Mouse (Mus musculus): ENCODE measurements around the gene Fam78b. TPM values are rescaled to one million over a fixed set of nuclear protein-coding genes. Genes with fewer than 3 reads are reported as not detected.

Gene Fam78b
- polyA plus RNA-seq, 1 experiment from 2014 or later = 0.45 TPM

DNA sequence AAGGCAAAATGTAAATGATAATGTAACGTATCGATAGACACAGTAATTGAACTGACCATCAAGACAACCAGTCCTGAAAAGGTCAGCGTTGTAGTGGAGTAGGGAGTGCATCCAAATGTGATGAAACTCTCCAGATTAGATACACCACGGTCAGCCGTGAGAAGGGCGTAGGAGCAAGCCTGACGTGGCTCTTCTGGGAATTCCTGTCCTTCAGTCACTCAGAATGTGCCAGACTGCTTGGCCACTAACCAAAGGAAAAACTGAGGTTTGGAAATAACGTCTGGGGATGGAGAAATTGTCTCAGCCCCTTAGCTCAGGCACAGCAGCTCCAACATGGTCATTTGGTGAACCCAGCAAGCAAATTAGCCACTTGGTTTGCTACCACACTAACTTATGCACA, 74.5 kb downstream of the Fam78b start:
- H3K9me3 ChIP-seq (replicated peaks; ENCODE audit: control insufficient read depth, low read length) = no peaks in the 10 kb centered on the region
- no peak overlapping the region for H3K4me3 ChIP-seq (replicated peaks; ENCODE audit: low read length)
- ATAC-seq (ENCODE audit: insufficient read depth, low FRiP score) = no peak
- 79% methylated on average over 8 of the region's 8 CpGs for WGBS
- no peak overlapping the region for H3K9ac ChIP-seq (ENCODE audit: low read length)
- H3K36me3 ChIP-seq (ENCODE audit: control insufficient read depth, insufficient read depth, low read length) = no peaks in the 10 kb centered on the region
- no peak overlapping the region for H3K27ac ChIP-seq (ENCODE audit: low read length)
- no peak overlapping the region for H3K4me2 ChIP-seq (ENCODE audit: low read depth, low read length)
- no peaks in the 10 kb centered on the region for H3K27me3 ChIP-seq (ENCODE audit: control insufficient read depth, insufficient read depth, low read length)
- H3K4me1 ChIP-seq (ENCODE audit: control insufficient read depth, insufficient read depth, low read length) = no peaks in the 10 kb centered on the region

DNA sequence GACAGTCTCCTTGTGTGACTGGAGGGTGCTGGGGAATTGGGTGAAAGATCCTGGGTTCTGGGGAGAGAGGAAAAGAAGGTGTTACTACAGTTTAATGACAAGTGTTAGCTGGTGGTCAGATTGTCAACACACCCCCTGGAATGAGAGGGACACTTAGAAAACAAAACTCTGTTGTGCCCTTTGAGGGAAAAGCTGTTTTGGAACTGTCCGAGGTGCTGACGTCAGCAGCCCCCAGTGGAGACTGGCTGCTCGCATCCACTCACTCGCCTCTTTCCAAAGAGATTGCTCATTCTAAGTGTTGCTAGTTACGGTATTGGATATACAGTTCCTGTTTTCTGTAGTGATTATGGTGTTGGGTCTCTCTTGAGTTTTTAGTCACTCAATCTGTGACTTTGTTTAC, 78.3 kb downstream of the Fam78b start:
- WGBS = 25% methylated on average over 5 of the region's 5 CpGs
- Histone ChIP-seq H3K4me2 (ENCODE audit: low read depth, low read length) (no peak overlapping the region), H3K4me3 (replicated peaks; ENCODE audit: low read length) (no peak overlapping the region), H3K36me3 (ENCODE audit: control insufficient read depth, insufficient read depth, low read length) (no peaks in the 10 kb centered on the region), H3K27me3 (ENCODE audit: control insufficient read depth, insufficient read depth, low read length) (no peaks in the 10 kb centered on the region), H3K9me3 (replicated peaks; ENCODE audit: control insufficient read depth, low read length) (no peaks in the 10 kb centered on the region), H3K27ac (ENCODE audit: low read length) (no peak overlapping the region), H3K4me1 (ENCODE audit: control insufficient read depth, insufficient read depth, low read length) (no peaks in the 10 kb centered on the region), H3K9ac (ENCODE audit: low read length) (no peak overlapping the region)
- no peak for ATAC-seq (ENCODE audit: insufficient read depth, low FRiP score)

DNA sequence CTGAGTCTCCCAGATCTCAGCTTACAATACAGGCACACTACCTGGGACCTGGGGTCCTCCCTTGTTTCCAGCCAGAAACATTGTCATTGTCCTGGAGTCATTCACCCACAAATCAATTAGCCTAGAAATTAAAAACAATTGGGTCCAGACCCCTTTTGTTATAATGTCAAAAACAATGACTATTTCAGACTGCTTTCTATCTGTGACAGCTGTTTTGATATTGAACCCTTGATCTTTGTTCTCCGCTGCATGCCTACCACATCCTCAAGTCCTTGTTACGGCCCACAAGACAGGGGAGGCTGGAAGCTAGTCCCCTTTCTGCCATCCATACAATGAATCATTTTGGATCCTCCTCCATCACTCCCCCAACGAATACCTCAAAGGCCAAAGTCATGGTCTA, 80.7 kb downstream of the Fam78b start:
- 69% methylated on average over 3 of the region's 3 CpGs for WGBS
- H3K27me3 ChIP-seq (ENCODE audit: control insufficient read depth, insufficient read depth, low read length) = no peaks in the 10 kb centered on the region
- no peak overlapping the region for H3K9ac ChIP-seq (ENCODE audit: low read length)
- H3K4me1 ChIP-seq (ENCODE audit: control insufficient read depth, insufficient read depth, low read length) = no peaks in the 10 kb centered on the region
- no peaks in the 10 kb centered on the region for H3K9me3 ChIP-seq (replicated peaks; ENCODE audit: control insufficient read depth, low read length)
- H3K4me2 ChIP-seq (ENCODE audit: low read depth, low read length) = no peak overlapping the region
- ATAC-seq (ENCODE audit: insufficient read depth, low FRiP score) = no peak
- no peaks in the 10 kb centered on the region for H3K36me3 ChIP-seq (ENCODE audit: control insufficient read depth, insufficient read depth, low read length)
- no peak overlapping the region for H3K4me3 ChIP-seq (replicated peaks; ENCODE audit: low read length)
- no peak overlapping the region for H3K27ac ChIP-seq (ENCODE audit: low read length)

DNA sequence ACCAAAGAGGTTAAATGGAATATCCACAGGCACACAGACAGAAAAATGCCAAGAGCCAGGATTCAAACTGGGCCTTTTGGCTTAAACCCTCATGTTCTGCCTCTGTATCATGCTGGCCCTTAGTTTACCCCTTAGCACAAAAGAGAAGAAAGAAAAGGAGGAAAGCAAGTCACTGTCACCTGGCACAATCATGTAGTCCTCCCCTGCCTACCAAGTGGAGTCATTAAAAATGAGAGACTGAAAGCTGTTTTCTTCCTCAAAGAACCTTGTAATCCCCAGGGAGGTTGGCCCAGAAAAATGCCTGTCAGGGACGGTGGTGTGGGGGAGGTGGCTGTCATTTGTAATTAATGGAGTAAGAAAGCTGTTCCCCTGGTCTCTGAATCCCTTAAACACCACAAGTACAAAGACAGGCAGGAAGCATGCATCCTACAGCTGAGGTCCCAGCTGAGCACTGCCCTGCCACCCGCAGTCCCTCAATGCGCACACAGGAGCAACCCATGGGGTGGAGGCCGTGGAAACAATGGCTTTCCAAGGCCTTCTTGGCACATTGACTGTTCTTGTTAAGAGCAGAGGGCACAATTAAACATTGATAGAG, 81.4 kb downstream of the Fam78b start:
- no peaks in the 10 kb centered on the region for H3K4me1 ChIP-seq (ENCODE audit: control insufficient read depth, insufficient read depth, low read length)
- H3K9ac ChIP-seq (ENCODE audit: low read length) = no peak overlapping the region
- no peak for ATAC-seq (ENCODE audit: insufficient read depth, low FRiP score)
- 34% methylated on average over 4 of the region's 4 CpGs for WGBS
- H3K9me3 ChIP-seq (replicated peaks; ENCODE audit: control insufficient read depth, low read length) = no peaks in the 10 kb centered on the region
- no peaks in the 10 kb centered on the region for H3K27me3 ChIP-seq (ENCODE audit: control insufficient read depth, insufficient read depth, low read length)
- no peak overlapping the region for H3K27ac ChIP-seq (ENCODE audit: low read length)
- no peak overlapping the region for H3K4me3 ChIP-seq (replicated peaks; ENCODE audit: low read length)
- no peaks in the 10 kb centered on the region for H3K36me3 ChIP-seq (ENCODE audit: control insufficient read depth, insufficient read depth, low read length)
- H3K4me2 ChIP-seq (ENCODE audit: low read depth, low read length) = no peak overlapping the region

DNA sequence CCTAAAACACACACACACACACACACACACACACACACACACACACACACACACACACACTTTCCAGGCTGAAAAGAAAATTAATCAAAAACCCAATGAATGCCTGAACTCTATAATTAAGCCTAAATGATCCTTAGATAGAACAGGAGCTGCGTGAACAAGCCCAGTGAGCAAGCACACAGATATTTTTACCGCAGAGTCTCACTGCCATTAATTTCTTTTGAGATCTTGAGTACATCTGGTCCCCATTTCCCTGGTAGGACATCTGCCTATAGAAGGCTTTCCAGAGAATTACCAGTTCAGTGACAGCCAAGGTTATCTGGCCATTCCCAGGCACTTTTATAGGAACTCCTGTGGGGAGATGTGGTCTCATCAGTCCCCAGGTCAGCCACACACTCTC, 82.0 kb downstream of the Fam78b start:
- no peak overlapping the region for H3K4me2 ChIP-seq (ENCODE audit: low read depth, low read length)
- H3K4me3 ChIP-seq (replicated peaks; ENCODE audit: low read length) = no peak overlapping the region
- no peaks in the 10 kb centered on the region for H3K27me3 ChIP-seq (ENCODE audit: control insufficient read depth, insufficient read depth, low read length)
- no peak overlapping the region for H3K9ac ChIP-seq (ENCODE audit: low read length)
- H3K27ac ChIP-seq (ENCODE audit: low read length) = no peak overlapping the region
- no peaks in the 10 kb centered on the region for H3K36me3 ChIP-seq (ENCODE audit: control insufficient read depth, insufficient read depth, low read length)
- H3K9me3 ChIP-seq (replicated peaks; ENCODE audit: control insufficient read depth, low read length) = no peaks in the 10 kb centered on the region
- H3K4me1 ChIP-seq (ENCODE audit: control insufficient read depth, insufficient read depth, low read length) = no peaks in the 10 kb centered on the region
- ATAC-seq (ENCODE audit: insufficient read depth, low FRiP score) = no peak
- WGBS = 74% methylated on average over 2 of the region's 2 CpGs

DNA sequence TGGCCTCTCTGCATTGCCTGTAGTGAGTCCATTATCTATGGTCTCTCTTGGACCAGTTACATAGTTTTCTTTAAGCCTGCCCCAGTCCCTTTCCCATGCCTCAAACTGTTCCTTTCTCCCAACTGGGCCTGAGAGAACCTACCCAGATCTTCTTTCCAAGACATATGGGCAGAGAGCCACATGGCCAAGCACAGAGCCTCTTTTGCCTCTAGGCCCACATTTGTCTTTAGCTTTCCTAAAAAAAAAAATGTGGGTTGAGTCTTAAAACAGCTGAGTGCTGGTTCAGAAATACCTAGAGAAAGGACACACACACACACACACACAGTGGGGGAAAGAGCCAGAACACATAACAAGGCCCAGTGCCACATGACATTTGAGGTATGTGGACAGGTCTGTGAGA, 83.1 kb downstream of the Fam78b start:
- H3K4me3 ChIP-seq (replicated peaks; ENCODE audit: low read length) = no peak overlapping the region
- H3K9me3 ChIP-seq (replicated peaks; ENCODE audit: control insufficient read depth, low read length) = no peaks in the 10 kb centered on the region
- no peaks in the 10 kb centered on the region for H3K36me3 ChIP-seq (ENCODE audit: control insufficient read depth, insufficient read depth, low read length)
- no peaks in the 10 kb centered on the region for H3K4me1 ChIP-seq (ENCODE audit: control insufficient read depth, insufficient read depth, low read length)
- no peak for ATAC-seq (ENCODE audit: insufficient read depth, low FRiP score)
- no peak overlapping the region for H3K4me2 ChIP-seq (ENCODE audit: low read depth, low read length)
- H3K9ac ChIP-seq (ENCODE audit: low read length) = no peak overlapping the region
- no peaks in the 10 kb centered on the region for H3K27me3 ChIP-seq (ENCODE audit: control insufficient read depth, insufficient read depth, low read length)
- no peak overlapping the region for H3K27ac ChIP-seq (ENCODE audit: low read length)

DNA sequence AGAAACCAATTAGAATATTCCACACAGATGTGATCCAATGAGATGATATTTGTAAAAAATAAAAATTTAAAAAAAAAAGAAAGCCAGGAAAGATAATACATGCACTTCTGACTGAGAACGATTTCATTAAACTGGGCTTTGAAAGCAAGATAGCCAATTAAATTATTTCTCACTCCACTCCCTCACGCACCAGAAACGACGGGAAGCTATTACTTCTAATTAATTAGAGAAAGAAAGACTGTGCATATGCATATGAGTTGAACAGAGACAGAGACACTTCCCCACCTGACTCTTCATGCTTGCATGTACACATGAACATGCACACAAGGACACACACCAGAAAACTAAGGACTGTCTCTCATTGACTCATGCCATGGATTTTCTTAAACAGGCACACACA, 84.2 kb downstream of the Fam78b start:
- no peak for ATAC-seq (ENCODE audit: insufficient read depth, low FRiP score)
- 83% methylated on average over 4 of the region's 4 CpGs for WGBS

DNA sequence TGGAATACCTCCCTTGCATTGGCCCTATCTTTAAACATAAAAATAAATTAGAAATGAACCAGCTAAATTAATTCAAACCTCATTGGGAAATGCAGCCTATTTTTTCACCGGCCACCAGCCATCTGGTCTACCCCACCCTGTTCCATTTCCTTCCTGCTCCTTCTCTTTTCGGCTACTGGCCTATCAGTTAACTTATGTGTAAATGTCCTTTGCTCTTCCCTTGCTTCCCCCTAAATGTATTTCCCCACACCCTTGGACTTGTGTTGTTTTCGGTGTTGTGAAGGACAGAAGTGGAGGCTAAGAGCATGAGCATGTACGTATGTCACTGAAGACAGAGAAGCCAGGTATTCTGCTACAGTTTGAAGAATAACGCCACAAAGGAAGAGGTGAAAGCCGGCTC, 89.2 kb downstream of the Fam78b start:
- Histone ChIP-seq H3K9ac (ENCODE audit: low read length) (no peak overlapping the region), H3K4me1 (ENCODE audit: control insufficient read depth, insufficient read depth, low read length) (no peaks in the 10 kb centered on the region), H3K27me3 (ENCODE audit: control insufficient read depth, insufficient read depth, low read length) (no peaks in the 10 kb centered on the region), H3K36me3 (ENCODE audit: control insufficient read depth, insufficient read depth, low read length) (no peaks in the 10 kb centered on the region), H3K4me3 (replicated peaks; ENCODE audit: low read length) (no peak overlapping the region), H3K4me2 (ENCODE audit: low read depth, low read length) (no peak overlapping the region), H3K9me3 (replicated peaks; ENCODE audit: control insufficient read depth, low read length) (no peaks in the 10 kb centered on the region), H3K27ac (ENCODE audit: low read length) (no peak overlapping the region)
- no peak for ATAC-seq (ENCODE audit: insufficient read depth, low FRiP score)
- WGBS = 89% methylated on average over 6 of the region's 6 CpGs

More for the DNA sequence above, 84.2 kb downstream of the Fam78b start:
- no peak overlapping the region for H3K4me3 ChIP-seq (replicated peaks; ENCODE audit: low read length)
- no peak overlapping the region for H3K4me2 ChIP-seq (ENCODE audit: low read depth, low read length)
- no peak overlapping the region for H3K27ac ChIP-seq (ENCODE audit: low read length)
- H3K9me3 ChIP-seq (replicated peaks; ENCODE audit: control insufficient read depth, low read length) = no peaks in the 10 kb centered on the region
- no peak overlapping the region for H3K9ac ChIP-seq (ENCODE audit: low read length)
- no peaks in the 10 kb centered on the region for H3K36me3 ChIP-seq (ENCODE audit: control insufficient read depth, insufficient read depth, low read length)
- H3K4me1 ChIP-seq (ENCODE audit: control insufficient read depth, insufficient read depth, low read length) = no peaks in the 10 kb centered on the region
- no peaks in the 10 kb centered on the region for H3K27me3 ChIP-seq (ENCODE audit: control insufficient read depth, insufficient read depth, low read length)

DNA sequence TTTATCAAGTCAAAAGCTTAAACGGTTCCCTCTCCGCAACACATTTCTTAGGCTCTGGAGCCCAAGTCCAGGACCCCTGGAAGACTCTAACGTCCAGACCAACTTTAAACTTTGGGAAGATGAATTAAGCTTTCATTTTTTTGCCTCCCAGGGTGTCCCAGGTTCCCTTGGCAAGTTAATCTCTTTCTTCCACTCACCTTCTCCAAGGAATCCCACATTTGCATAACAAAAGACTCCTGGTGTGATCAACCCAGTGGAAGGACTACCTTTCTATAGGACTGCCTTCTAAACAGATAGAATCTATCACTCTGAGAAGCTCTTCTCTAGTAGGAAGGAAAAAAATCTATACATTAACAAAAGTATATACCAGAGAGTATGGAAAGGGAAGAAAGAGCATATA, 92.3 kb downstream of the Fam78b start:
- Histone ChIP-seq H3K4me1 (ENCODE audit: control insufficient read depth, insufficient read depth, low read length) (no peaks in the 10 kb centered on the region), H3K27ac (ENCODE audit: low read length) (no peak overlapping the region), H3K4me3 (replicated peaks; ENCODE audit: low read length) (no peak overlapping the region), H3K9me3 (replicated peaks; ENCODE audit: control insufficient read depth, low read length) (no peaks in the 10 kb centered on the region), H3K4me2 (ENCODE audit: low read depth, low read length) (no peak overlapping the region), H3K27me3 (ENCODE audit: control insufficient read depth, insufficient read depth, low read length) (no peaks in the 10 kb centered on the region), H3K9ac (ENCODE audit: low read length) (no peak overlapping the region), H3K36me3 (ENCODE audit: control insufficient read depth, insufficient read depth, low read length) (no peaks in the 10 kb centered on the region)
- no peak for ATAC-seq (ENCODE audit: insufficient read depth, low FRiP score)
- 59% methylated on average over 3 of the region's 3 CpGs for WGBS

Measured in stomach, embryonic 16.5 days (tissue).